Mouse (Mus musculus): ENCODE data around the gene Gp5.

Gene Gp5

GRCm38 (mm10) chr16:30280676-30281297 lies 29.8 kb downstream of the Gp5 start:
- no peak for DNase-seq (ENCODE audit: low spot score in 2 of 2)

GRCm38 (mm10) chr16:30278406-30278805 lies 32.2 kb downstream of the Gp5 start:
- no peak for DNase-seq (ENCODE audit: low spot score in 2 of 2)

- no peak for DNase-seq (ENCODE audit: low spot score in 2 of 2)
Observed at GRCm38 (mm10) chr16:30275558-30276340, 34.8 kb downstream of the Gp5 start.

- no peak for DNase-seq (ENCODE audit: low spot score in 2 of 2)
Observed at GRCm38 (mm10) chr16:30273065-30273464, 37.5 kb downstream of the Gp5 start.

- DNase-seq (ENCODE audit: low spot score in 2 of 2) = no peak
Observed at GRCm38 (mm10) chr16:30271941-30272595, 38.5 kb downstream of the Gp5 start.

- DNase-seq (ENCODE audit: low spot score in 2 of 2) = no peak
Observed at GRCm38 (mm10) chr16:30271223-30271761, 39.3 kb downstream of the Gp5 start.

GRCm38 (mm10) chr16:30267359-30267758 lies 43.2 kb downstream of the Gp5 start, which contains the start of gene Cpn2:
Gene Cpn2 (minus strand): TSS chr16:30267499.
- DNase-seq (ENCODE audit: low spot score in 2 of 2) = no peak

GRCm38 (mm10) chr16:30266561-30266960 lies 44.0 kb downstream of the Gp5 start:
- no peak for DNase-seq (ENCODE audit: low spot score in 2 of 2)

- no peak for DNase-seq (ENCODE audit: low spot score in 2 of 2)
Observed at GRCm38 (mm10) chr16:30265611-30266010, 45.0 kb downstream of the Gp5 start.

- no peak for DNase-seq (ENCODE audit: low spot score in 2 of 2)
Observed at GRCm38 (mm10) chr16:30263156-30263555, 47.4 kb downstream of the Gp5 start.

- DNase-seq (ENCODE audit: low spot score in 2 of 2) = peak; percentile 24 to 53
Observed at GRCm38 (mm10) chr16:30262664-30263063, 47.9 kb downstream of the Gp5 start.

- no peak for DNase-seq (ENCODE audit: low spot score in 2 of 2)
Observed at GRCm38 (mm10) chr16:30262157-30262556, 48.4 kb downstream of the Gp5 start.

GRCm38 (mm10) chr16:30261341-30261740 lies 49.2 kb downstream of the Gp5 start:
- no peak for DNase-seq (ENCODE audit: low spot score in 2 of 2)

- DNase-seq (ENCODE audit: low spot score in 2 of 2) = no peak
Observed at GRCm38 (mm10) chr16:30260012-30260635, 50.5 kb downstream of the Gp5 start.

- DNase-seq (ENCODE audit: low spot score in 2 of 2) = no peak
Observed at GRCm38 (mm10) chr16:30259444-30259843, 51.1 kb downstream of the Gp5 start.

- no peak for DNase-seq (ENCODE audit: low spot score in 2 of 2)
Observed at GRCm38 (mm10) chr16:30258441-30258840, 52.1 kb downstream of the Gp5 start.

GRCm38 (mm10) chr16:30257718-30258117 lies 52.9 kb downstream of the Gp5 start:
- DNase-seq (ENCODE audit: low spot score in 2 of 2) = no peak

All from spleen, postnatal 14 days (tissue).